Mouse (Mus musculus) liver, adult 2 months (tissue): ENCODE measurements around the gene Svs5.

Experiments used
- CTCF ChIP-seq: fragments of 200-500 bp; IDR thresholded peaks from 2 replicates; pipeline ENCODE4 v1.5.1; 2011; ENCODE audit warnings: low read depth, low read length, control low read depth
- POLR2A ChIP-seq: fragments of 200-500 bp; IDR thresholded peaks from 2 replicates; pipeline ENCODE4 v1.6.1; 2011; ENCODE audit warnings: low read length, control low read depth; ENCODE audit not compliant: insufficient read depth; ENCODE audit errors: extremely low read depth

GRCm38 (mm10) chr2:164381726-164382125 is 49.2 kb downstream of the Svs5 start:
- no peak for TF ChIP-seq POLR2A
- peak; percentile 11; the same call in 1 of the 2 replicates for TF ChIP-seq CTCF
